Mouse (Mus musculus) embryonic facial prominence, embryonic 15.5 days (tissue): ENCODE data around the gene Gm11032. TPM values are rescaled to one million over a fixed set of nuclear protein-coding genes. Genes with fewer than 3 reads are reported as not detected.

Experiments
- ATAC-seq: fragments of 200-750 bp; cut with Nextera tagmentation; 2 replicates; pipeline ENCODE4 v1.8.0; 2017; ENCODE audit warnings: low read depth, moderate TSS enrichment; ENCODE audit not compliant: insufficient number of reproducible peaks, low FRiP score, low TSS enrichment
- H3K27ac ChIP-seq: fragments of 300-500 bp; sonication (generic); replicated peaks from 2 replicates; pipeline ENCODE4 v1.5.1; 2015; ENCODE audit warnings: mild to moderate bottlenecking, inconsistent platforms
- H3K27me3 ChIP-seq: fragments of 300-500 bp; sonication (generic); 2 replicates; pipeline ENCODE4 v1.6.1; 2015; ENCODE audit warnings: inconsistent platforms
- H3K36me3 ChIP-seq: fragments of 300-500 bp; sonication (generic); 2 replicates; pipeline ENCODE4 v1.6.1; 2015; ENCODE audit warnings: mild to moderate bottlenecking, inconsistent platforms
- H3K4me1 ChIP-seq: fragments of 300-500 bp; sonication (generic); 2 replicates; pipeline ENCODE4 v1.6.1; 2015; ENCODE audit warnings: inconsistent platforms
- H3K4me2 ChIP-seq: fragments of 300-500 bp; sonication (generic); replicated peaks from 2 replicates; pipeline ENCODE4 v1.6.1; 2015; ENCODE audit warnings: mild to moderate bottlenecking, inconsistent platforms
- H3K4me3 ChIP-seq: fragments of 300-500 bp; sonication (generic); replicated peaks from 2 replicates; pipeline ENCODE4 v1.5.1; 2015; ENCODE audit warnings: mild to moderate bottlenecking, inconsistent platforms
- H3K9ac ChIP-seq: fragments of 300-500 bp; sonication (generic); 2 replicates; pipeline ENCODE4 v1.6.1; 2015; ENCODE audit warnings: inconsistent platforms
- H3K9me3 ChIP-seq: fragments of 300-500 bp; sonication (generic); replicated peaks from 2 replicates; pipeline ENCODE4 v1.6.1; 2016; ENCODE audit warnings: inconsistent platforms
- WGBS: fragments of 180-500 bp; shearing (Covaris S2); methylation state at CpG from one replicate; pipeline ENCODE4 v1.1.7; 2015; 5-methylcytosine and 5-hydroxymethylcytosine counted together
- polyA plus RNA-seq: library from polyadenylated mRNA; unstranded; fragments of >200 nt; fragmentation: Nextera tagmentation; extraction: Ambion mirVana; gene quantifications from 2 replicates; pipeline ENCODE4 v1.2.1, GENCODE M21; 2015

Gm11032 gene
- polyA plus RNA-seq, 1 experiment from 2014 or later, result not detected

- Histone ChIP-seq H3K9ac (no peak overlapping the region), H3K4me2 (no peak overlapping the region), H3K9me3 (no peaks in the 10 kb centered on the region), H3K27me3 (no peaks in the 10 kb centered on the region), H3K27ac (no peak overlapping the region), H3K4me1 (peaks cover 10% of the 10 kb centered on the region), H3K4me3 (no peak overlapping the region), H3K36me3 (no peaks in the 10 kb centered on the region)
- no peak for ATAC-seq
- 75% methylated on average over 5 of the region's 5 CpGs for WGBS
Observed at GRCm38 (mm10) chr11:4601890-4602289, 18.0 kb upstream of the Gm11032 start.

- H3K9ac ChIP-seq, result no peak overlapping the region
- H3K4me3 ChIP-seq, result no peak overlapping the region
- no peaks in the 10 kb centered on the region for H3K9me3 ChIP-seq
- ATAC-seq, result no peak
- peaks cover 10% of the 10 kb centered on the region for H3K4me1 ChIP-seq
- H3K36me3 ChIP-seq, result no peaks in the 10 kb centered on the region
- H3K27ac ChIP-seq, result no peak overlapping the region
- WGBS, result 37% methylated on average over 12 of the region's 12 CpGs
- no peaks in the 10 kb centered on the region for H3K27me3 ChIP-seq
- H3K4me2 ChIP-seq, result no peak overlapping the region
Observed at GRCm38 (mm10) chr11:4602691-4603441, 17.0 kb upstream of the Gm11032 start.

GRCm38 (mm10) chr11:4604441-4604840, 15.4 kb upstream of the Gm11032 start:
- peaks cover 10% of the 10 kb centered on the region for H3K4me1 ChIP-seq
- ATAC-seq, result no peak
- H3K4me2 ChIP-seq, result no peak overlapping the region
- H3K27me3 ChIP-seq, result no peaks in the 10 kb centered on the region
- H3K27ac ChIP-seq, result no peak overlapping the region
- no peaks in the 10 kb centered on the region for H3K9me3 ChIP-seq
- WGBS, result 56% methylated on average over 6 of the region's 6 CpGs
- no peak overlapping the region for H3K9ac ChIP-seq
- H3K36me3 ChIP-seq, result no peaks in the 10 kb centered on the region
- H3K4me3 ChIP-seq, result no peak overlapping the region

- Histone ChIP-seq H3K36me3 (no peaks in the 10 kb centered on the region), H3K9ac (no peak overlapping the region), H3K4me2 (no peak overlapping the region), H3K27ac (no peak overlapping the region), H3K9me3 (no peaks in the 10 kb centered on the region), H3K4me1 (peaks cover 10% of the 10 kb centered on the region), H3K27me3 (no peaks in the 10 kb centered on the region), H3K4me3 (no peak overlapping the region)
- no peak for ATAC-seq
- WGBS, result 61% methylated on average over 7 of the region's 7 CpGs
Observed at GRCm38 (mm10) chr11:4605414-4605813, 14.5 kb upstream of the Gm11032 start.

GRCm38 (mm10) chr11:4606541-4606940, 13.3 kb upstream of the Gm11032 start:
- ATAC-seq, result no peak
- 46% methylated on average over 1 of the region's 1 CpGs for WGBS
- Histone ChIP-seq H3K4me3 (no peak overlapping the region), H3K9me3 (no peaks in the 10 kb centered on the region), H3K36me3 (no peaks in the 10 kb centered on the region), H3K9ac (no peak overlapping the region), H3K4me1 (peaks cover 10% of the 10 kb centered on the region), H3K27ac (no peak overlapping the region), H3K4me2 (no peak overlapping the region), H3K27me3 (no peaks in the 10 kb centered on the region)

- Histone ChIP-seq H3K4me2 (no peak overlapping the region), H3K27me3 (no peaks in the 10 kb centered on the region), H3K9ac (no peak overlapping the region), H3K4me1 (no peaks in the 10 kb centered on the region), H3K4me3 (no peak overlapping the region), H3K27ac (no peak overlapping the region), H3K9me3 (no peaks in the 10 kb centered on the region), H3K36me3 (no peaks in the 10 kb centered on the region)
- no peak for ATAC-seq
- 80% methylated on average over 2 of the region's 2 CpGs for WGBS
Observed at GRCm38 (mm10) chr11:4611904-4612303, 8.0 kb upstream of the Gm11032 start.

- no peaks in the 10 kb centered on the region for H3K36me3 ChIP-seq
- H3K4me1 ChIP-seq, result peaks cover 12% of the 10 kb centered on the region; the same call in 1 of the 2 replicates
- H3K9me3 ChIP-seq, result no peaks in the 10 kb centered on the region
- WGBS, result 59% methylated on average over 13 of the region's 13 CpGs
- H3K4me2 ChIP-seq, result no peak overlapping the region
- H3K27me3 ChIP-seq, result no peaks in the 10 kb centered on the region
- H3K27ac ChIP-seq, result no peak overlapping the region
- no peak for ATAC-seq
- no peak overlapping the region for H3K9ac ChIP-seq
- H3K4me3 ChIP-seq, result no peak overlapping the region
Observed at GRCm38 (mm10) chr11:4620501-4621108, 738 bp downstream of the Gm11032 start.

- WGBS, result 74% methylated on average over 4 of the region's 4 CpGs
- no peaks in the 10 kb centered on the region for H3K9me3 ChIP-seq
- H3K27me3 ChIP-seq, result no peaks in the 10 kb centered on the region
Observed at GRCm38 (mm10) chr11:4621866-4622265, 2.0 kb downstream of the Gm11032 start.

GRCm38 (mm10) chr11:4622442-4622986, 2.6 kb downstream of the Gm11032 start:
- no peak overlapping the region for H3K4me2 ChIP-seq
- peaks cover 12% of the 10 kb centered on the region; the same call in 1 of the 2 replicates for H3K4me1 ChIP-seq
- 71% methylated on average over 7 of the region's 7 CpGs for WGBS
- no peak overlapping the region for H3K4me3 ChIP-seq
- no peaks in the 10 kb centered on the region for H3K27me3 ChIP-seq
- no peaks in the 10 kb centered on the region for H3K9me3 ChIP-seq
- H3K27ac ChIP-seq, result no peak overlapping the region
- no peak for ATAC-seq
- no peaks in the 10 kb centered on the region for H3K36me3 ChIP-seq
- no peak overlapping the region for H3K9ac ChIP-seq

More at GRCm38 (mm10) chr11:4621866-4622265, 2.0 kb downstream of the Gm11032 start:
- no peaks in the 10 kb centered on the region for H3K36me3 ChIP-seq
- H3K27ac ChIP-seq, result no peak overlapping the region
- no peak overlapping the region for H3K4me2 ChIP-seq
- H3K9ac ChIP-seq, result no peak overlapping the region
- no peak overlapping the region for H3K4me3 ChIP-seq
- peaks cover 12% of the 10 kb centered on the region; the same call in 1 of the 2 replicates for H3K4me1 ChIP-seq
- ATAC-seq, result no peak

- H3K27me3 ChIP-seq, result no peaks in the 10 kb centered on the region
- no peaks in the 10 kb centered on the region for H3K36me3 ChIP-seq
- 48% methylated on average over 5 of the region's 5 CpGs for WGBS
- no peaks in the 10 kb centered on the region for H3K9me3 ChIP-seq
- no peak overlapping the region for H3K4me2 ChIP-seq
- H3K4me1 ChIP-seq, result 0 out of 2 replicates have a peak, but pooled peaks cover 9% of the 10 kb centered on the region
- no peak overlapping the region for H3K27ac ChIP-seq
- no peak overlapping the region for H3K4me3 ChIP-seq
- H3K9ac ChIP-seq, result no peak overlapping the region
- no peak; the same call in 1 of the 2 replicates for ATAC-seq
Observed at GRCm38 (mm10) chr11:4622997-4623396, 3.1 kb downstream of the Gm11032 start.

- 72% methylated on average over 7 of the region's 7 CpGs for WGBS
Observed at GRCm38 (mm10) chr11:4625931-4626330, 6.1 kb downstream of the Gm11032 start.

More at GRCm38 (mm10) chr11:4625931-4626330, 6.1 kb downstream of the Gm11032 start:
- Histone ChIP-seq H3K4me3 (no peak overlapping the region), H3K4me2 (no peak overlapping the region), H3K27ac (no peak overlapping the region), H3K4me1 (peaks cover 18% of the 10 kb centered on the region; the same call in 1 of the 2 replicates), H3K36me3 (no peaks in the 10 kb centered on the region), H3K27me3 (no peaks in the 10 kb centered on the region), H3K9ac (no peak overlapping the region), H3K9me3 (no peaks in the 10 kb centered on the region)
- no peak for ATAC-seq
